Mouse (Mus musculus) embryonic facial prominence, embryonic 14.5 days (tissue): Measurements from ENCODE around the gene Cdk6. TPM values are rescaled to one million over a fixed set of nuclear protein-coding genes. Genes with fewer than 3 reads are reported as not detected.

Experiments used
- ATAC-seq: fragments of 200-750 bp; cut with Nextera tagmentation; 2 replicates; pipeline ENCODE4 v1.8.0; 2017; ENCODE audit warnings: low read depth, moderate number of reproducible peaks, moderate TSS enrichment
- DNase-seq: peaks from one replicate; pipeline ENCODE4 v3.0.0-alpha.2; 2015; ENCODE audit warnings: low spot score
- H3K27ac ChIP-seq: fragments of 300-500 bp; sonication (generic); replicated peaks from 2 replicates; pipeline ENCODE4 v1.5.1; 2014; ENCODE audit warnings: low read depth, mild to moderate bottlenecking, low read length, moderate library complexity
- H3K27me3 ChIP-seq: fragments of 300-500 bp; sonication (generic); replicated peaks from 2 replicates; pipeline ENCODE4 v1.6.1; 2014; ENCODE audit warnings: low read length; ENCODE audit not compliant: control insufficient read depth, insufficient read depth
- H3K36me3 ChIP-seq: fragments of 300-500 bp; sonication (generic); 2 replicates; pipeline ENCODE4 v1.6.1; 2014; ENCODE audit warnings: low read length, mixed read lengths; ENCODE audit not compliant: control insufficient read depth, insufficient read depth
- H3K4me1 ChIP-seq: fragments of 300-500 bp; sonication (generic); 2 replicates; pipeline ENCODE4 v1.6.1; 2014; ENCODE audit warnings: antibody characterized with exemption, low read length; ENCODE audit not compliant: control insufficient read depth, insufficient read depth
- H3K4me2 ChIP-seq: fragments of 300-500 bp; sonication (generic); 2 replicates; pipeline ENCODE4 v1.6.1; 2014; ENCODE audit warnings: low read depth, mild to moderate bottlenecking, low read length, moderate library complexity, mixed read lengths
- H3K4me3 ChIP-seq: fragments of 300-500 bp; sonication (generic); 2 replicates; pipeline ENCODE4 v1.5.1; 2014; ENCODE audit warnings: low read depth, mild to moderate bottlenecking, low read length
- H3K9ac ChIP-seq: fragments of 300-500 bp; sonication (generic); 2 replicates; pipeline ENCODE4 v1.6.1; 2014; ENCODE audit warnings: low read depth, mild to moderate bottlenecking, low read length, moderate library complexity, mixed read lengths
- H3K9me3 ChIP-seq: fragments of 300-500 bp; sonication (generic); 2 replicates; pipeline ENCODE4 v1.6.1; 2016; ENCODE audit warnings: low read length; ENCODE audit not compliant: control insufficient read depth
- WGBS: fragments of 180-500 bp; shearing (Covaris S2); extraction: QIAGEN DNeasy Blood & Tissue Kit; methylation state at CpG from one replicate; pipeline ENCODE4 v1.1.7; 2014; 5-methylcytosine and 5-hydroxymethylcytosine counted together
- polyA plus RNA-seq: library from polyadenylated mRNA; unstranded; fragments of >200 nt; fragmentation: Nextera tagmentation; extraction: Ambion mirVana; gene quantifications from 2 replicates; pipeline ENCODE4 v1.2.1, GENCODE M21; 2014

Cdk6 gene
- polyA plus RNA-seq, 1 experiment from 2014 or later: 21.3 TPM

- 0 out of 2 replicates have a peak, but pooled peaks cover 8% of the 10 kb centered on the region for H3K9me3 ChIP-seq
- H3K4me3 ChIP-seq: no peak overlapping the region
- no peak for ATAC-seq
- H3K4me1 ChIP-seq: no peaks in the 10 kb centered on the region
- H3K27me3 ChIP-seq: no peaks in the 10 kb centered on the region
- 90% methylated on average over 2 of the region's 2 CpGs for WGBS
- no peak overlapping the region for H3K9ac ChIP-seq
- DNase-seq: no peak
- no peak overlapping the region for H3K4me2 ChIP-seq
- H3K36me3 ChIP-seq: peaks cover 99% of the 10 kb centered on the region
- H3K27ac ChIP-seq: no peak overlapping the region
These were observed 233.5 kb downstream of the Cdk6 start for GRCm38 (mm10) chr5:3574825-3575224.

- H3K4me1 ChIP-seq: no peaks in the 10 kb centered on the region
- no peak for ATAC-seq
- H3K27ac ChIP-seq: no peak overlapping the region
- H3K27me3 ChIP-seq: no peaks in the 10 kb centered on the region
- no peak overlapping the region for H3K4me3 ChIP-seq
- no peak for DNase-seq
- H3K9me3 ChIP-seq: 0 out of 2 replicates have a peak, but pooled peaks cover 8% of the 10 kb centered on the region
- WGBS: 89% methylated on average over 2 of the region's 2 CpGs
- peaks cover 97% of the 10 kb centered on the region for H3K36me3 ChIP-seq
- no peak overlapping the region for H3K9ac ChIP-seq
- H3K4me2 ChIP-seq: no peak overlapping the region
These were observed 236.7 kb downstream of the Cdk6 start for GRCm38 (mm10) chr5:3577939-3578338.

- Histone ChIP-seq H3K9me3 (0 out of 2 replicates have a peak, but pooled peaks cover 8% of the 10 kb centered on the region), H3K4me1 (no peaks in the 10 kb centered on the region), H3K36me3 (peaks cover 94% of the 10 kb centered on the region), H3K9ac (no peak overlapping the region), H3K27ac (no peak overlapping the region), H3K27me3 (no peaks in the 10 kb centered on the region), H3K4me3 (no peak overlapping the region), H3K4me2 (no peak overlapping the region)
- WGBS: 96% methylated on average over 7 of the region's 7 CpGs
- no peak for ATAC-seq
- no peak for DNase-seq
These were observed 237.8 kb downstream of the Cdk6 start for GRCm38 (mm10) chr5:3579066-3579465.

Other genes with a start within 250 kb of the Cdk6 start
- 24.4 and 27.2 TPM in 2 replicates for gene Fam133b, start 202.3 kb downstream of the Cdk6 start, polyA plus RNA-seq
- gene 1700109H08Rik, start 230.1 kb downstream of the Cdk6 start, polyA plus RNA-seq: 1.5 and 1.6 TPM in 2 replicates